Comparison of ENCODE assay signal across 9 mouse cellular contexts in genomic region chr12:105104036-105104435, GRCm38 (mm10). TPM values are rescaled to one million over a fixed set of nuclear protein-coding genes. Genes with fewer than 3 reads are reported as not detected.
DNase-seq lines count a peak whose midpoint lies in the region; ATAC-seq and TF ChIP-seq lines count a peak whose summit lies in the region.
"Had no signal": no experiment of that assay in that cellular context is flagged by ENCODE, and none has a peak within 500 bp of the region (broad histone marks: within the 10 kb centered on the region; RNA-seq: fewer than 3 reads in every experiment).

No protein-coding gene starts in this region.

- no peak; the same call in 1 of the 2 replicates for ATAC-seq in lung, postnatal 0 days

- H3K9me3 ChIP-seq in MEL (replicated peaks; ENCODE audit: insufficient read depth, low read length): no peaks in the 10 kb centered on the region
- H3K9me3 ChIP-seq in lung, postnatal 0 days (ENCODE audit: low read length): no peaks in the 10 kb centered on the region
- H3K9me3 ChIP-seq: heart, embryonic 13.5 days had no signal

- H3K27ac ChIP-seq in MEL (ENCODE audit: control insufficient read depth, low read depth, low read length): no peak overlapping the region
- no peak overlapping the region for H3K27ac ChIP-seq in lung, postnatal 0 days (ENCODE audit: low read length)
- H3K27ac ChIP-seq: heart, embryonic 13.5 days had no signal

- DNase-seq in 3T3-L1 (ENCODE audit: low read depth, low spot score) (peak; percentile 83), MEL (ENCODE audit: low read depth, low spot score) (peak; percentile 67)
- peak; percentile 47 for DNase-seq in cerebellum, adult 9-10 months
- DNase-seq in gastrocnemius, adult 18-20 months (ENCODE audit: low spot score): peak; percentile 71
- peak; percentile 81 for DNase-seq in layer of hippocampus, adult 11-12 months (ENCODE audit: low spot score)
- DNase-seq in lung, postnatal 0 days (ENCODE audit: low spot score): peak; percentile 79
- peak; percentile 58 for DNase-seq in right cerebral cortex, adult 18-20 months
- peak; percentile 78 for DNase-seq in urinary bladder, postnatal 14 days (ENCODE audit: low spot score)

- no peak overlapping the region for H3K9ac ChIP-seq in MEL (ENCODE audit: control insufficient read depth, low read depth, low read length, poor library complexity, severe bottlenecking)
- H3K9ac ChIP-seq in lung, postnatal 0 days (replicated peaks; ENCODE audit: low read depth): no peak overlapping the region
- H3K9ac ChIP-seq: heart, embryonic 13.5 days had no signal

- no peaks in the 10 kb centered on the region for H3K4me1 ChIP-seq in MEL (ENCODE audit: control insufficient read depth in 1 of 2, insufficient read depth in 2 of 2, low read length in 2 of 2)
- no peaks in the 10 kb centered on the region for H3K4me1 ChIP-seq in lung, postnatal 0 days (ENCODE audit: insufficient read depth, low read depth, low read length)

- TF ChIP-seq EP300 in MEL (IDR thresholded peaks at IDR 0.05; ENCODE audit: low read depth in 1 of 2, low read length in 2 of 2): no peak
- no peak for TF ChIP-seq EP300 in lung, postnatal 0 days (IDR thresholded peaks at IDR 0.05)

- H3K79me2 ChIP-seq in MEL (ENCODE audit: control insufficient read depth, insufficient read depth, low read length, poor library complexity): no peaks in the 10 kb centered on the region

- no peaks in the 10 kb centered on the region for H3K27me3 ChIP-seq in MEL (ENCODE audit: control insufficient read depth in 1 of 2, insufficient read depth in 2 of 2, low read length in 2 of 2)
- no peaks in the 10 kb centered on the region for H3K27me3 ChIP-seq in lung, postnatal 0 days (replicated peaks; ENCODE audit: insufficient read depth, low read length)

- peak; percentile 51 to 85 (median 72) for TF ChIP-seq CTCF in MEL (IDR thresholded peaks at IDR 0.05 in 2 of 3, conservative IDR thresholded peaks at IDR 0.05 in 1 of 3; ENCODE audit: control insufficient read depth in 1 of 3, insufficient read depth in 1 of 3, low read depth in 2 of 3, low read length in 3 of 3, poor library complexity in 1 of 3, severe bottlenecking in 1 of 3)
- peak; percentile 84 for TF ChIP-seq CTCF in lung, postnatal 0 days (IDR thresholded peaks at IDR 0.05)

- no peaks in the 10 kb centered on the region for H3K36me3 ChIP-seq in MEL (ENCODE audit: control insufficient read depth in 1 of 2, insufficient read depth in 2 of 2, low read length in 2 of 2)
- H3K36me3 ChIP-seq in lung, postnatal 0 days (ENCODE audit: insufficient read depth, low read length): no peaks in the 10 kb centered on the region
- H3K36me3 ChIP-seq: heart, embryonic 13.5 days had no signal

- peak; percentile 46 for TF ChIP-seq RAD21 in MEL (IDR thresholded peaks at IDR 0.05; ENCODE audit: low read depth, low read length)

- no peak overlapping the region for H3K4me2 ChIP-seq in lung, postnatal 0 days (replicated peaks; ENCODE audit: low read depth, low read length)
- H3K4me2 ChIP-seq: heart, embryonic 13.5 days had no signal

- no peak overlapping the region for H3K4me3 ChIP-seq in MEL (ENCODE audit: control insufficient read depth in 1 of 2, insufficient read depth in 1 of 2, low read depth in 2 of 2, low read length in 2 of 2)
- H3K4me3 ChIP-seq in lung, postnatal 0 days (ENCODE audit: low read depth, low read length): no peak overlapping the region
- H3K4me3 ChIP-seq: heart, embryonic 13.5 days had no signal

- WGBS in lung, postnatal 0 days: 2% methylated on average over 4 of the region's 4 CpGs

- no peak for TF ChIP-seq POLR2A in MEL (IDR thresholded peaks at IDR 0.05; ENCODE audit: control insufficient read depth in 1 of 2, insufficient read depth in 1 of 2, low read depth in 1 of 2, low read length in 2 of 2, poor library complexity in 1 of 2)

TF ChIP-seq in MEL, 35 proteins besides CTCF, POLR2A, EP300 and RAD21:
- TF ChIP-seq ZC3H11A (IDR thresholded peaks at IDR 0.05; ENCODE audit: low read depth, low read length) (0 out of 2 replicates have a peak, but pooled peaks have one; percentile 27), ZNF384 (IDR thresholded peaks at IDR 0.05; ENCODE audit: low read depth, low read length) (no peak), SMC3 (IDR thresholded peaks at IDR 0.05; ENCODE audit: low read depth, low read length) (peak; percentile 82), NRF1 (IDR thresholded peaks at IDR 0.05; ENCODE audit: insufficient read depth, low read depth, low read length, poor library complexity, severe bottlenecking) (no peak), KAT2A (conservative IDR thresholded peaks at IDR 0.05; ENCODE audit: low read depth, low read length) (no peak)

RNA-seq across cellular contexts. Expression of gene Tcl1b2, which starts 41.8 kb away (rescaled TPM):
- not detected in 2 replicates for total RNA-seq in MEL (2012; rRNA removed)
- polyA plus RNA-seq in MEL (2012; ENCODE audit: insufficient read depth in 1 of 2, insufficient read length in 2 of 2, low read depth in 1 of 2, low replicate concordance in 2 of 2, missing spikeins in 1 of 2): not detected
- not detected for total RNA-seq in gastrocnemius, adult 18-20 months (2021)
- polyA plus RNA-seq in lung, postnatal 0 days (2015; fragmentation: Nextera tagmentation; extraction: Ambion mirVana): not detected in 2 replicates
- polyA plus RNA-seq: heart, embryonic 13.5 days had no signal

RNA-seq across cellular contexts. Expression of gene Tcl1b1, which starts 55.5 kb away (rescaled TPM):
- total RNA-seq in MEL (2012; rRNA removed): not detected in 2 replicates
- polyA plus RNA-seq in MEL (2012; ENCODE audit: insufficient read depth in 1 of 2, insufficient read length in 2 of 2, low read depth in 1 of 2, low replicate concordance in 2 of 2, missing spikeins in 1 of 2): not detected
- not detected for total RNA-seq in gastrocnemius, adult 18-20 months (2021)
- polyA plus RNA-seq in lung, postnatal 0 days (2015; fragmentation: Nextera tagmentation; extraction: Ambion mirVana): not detected in 2 replicates
- polyA plus RNA-seq: heart, embryonic 13.5 days had no signal
